Comparison of ENCODE assay signal across 7 mouse cellular contexts in the genomic region with DNA sequence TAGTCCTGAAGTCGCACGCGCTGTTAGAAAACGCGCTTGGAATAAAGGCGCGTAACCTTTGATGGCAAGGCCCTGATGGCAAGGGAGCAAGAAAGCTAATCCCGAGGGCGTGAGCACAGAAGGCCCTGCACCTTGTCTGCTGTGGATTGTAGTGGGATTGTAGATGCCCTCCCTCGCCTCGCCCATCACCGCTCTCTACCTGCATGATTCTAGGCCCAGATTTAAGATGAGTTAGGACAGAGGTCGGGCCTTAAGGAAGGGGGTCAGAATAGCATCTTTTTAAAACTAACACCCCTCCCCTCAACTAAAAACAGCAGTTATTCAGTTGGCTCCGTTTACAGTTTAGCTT. TPM values are rescaled to one million over a fixed set of nuclear protein-coding genes. Genes with fewer than 3 reads are reported as not detected.
DNase-seq lines count a peak whose midpoint lies in the region; ATAC-seq and TF ChIP-seq lines count a peak whose summit lies in the region.

No protein-coding gene starts in this region.

- H3K4me2 ChIP-seq in lung, postnatal 0 days (replicated peaks; ENCODE audit: low read depth, low read length) = peak overlapping the region; percentile 66
- H3K4me2 ChIP-seq in limb, embryonic 13.5 days (replicated peaks) = peak overlapping the region; percentile 71
- peak overlapping the region; percentile 54 for H3K4me2 ChIP-seq in stomach, embryonic 14.5 days (replicated peaks; ENCODE audit: low read depth, low read length)

- H3K9me3 ChIP-seq in lung, postnatal 0 days (ENCODE audit: low read length) = no peaks in the 10 kb centered on the region
- no peaks in the 10 kb centered on the region for H3K9me3 ChIP-seq in erythroblast, embryonic 14.5 days (ENCODE audit: control insufficient read depth, low read length)
- no peaks in the 10 kb centered on the region for H3K9me3 ChIP-seq in limb, embryonic 13.5 days
- no peaks in the 10 kb centered on the region for H3K9me3 ChIP-seq in stomach, embryonic 14.5 days (ENCODE audit: control insufficient read depth, low read depth, low read length)

- WGBS in lung, postnatal 0 days = 3% methylated on average over 14 of the region's 14 CpGs
- WGBS in limb, embryonic 13.5 days = 1% methylated on average over 14 of the region's 14 CpGs
- under 1% methylated on average over 14 of the region's 14 CpGs for WGBS in stomach, embryonic 14.5 days

- no peak for DNase-seq in lung, postnatal 0 days (ENCODE audit: low spot score)
- DNase-seq in lung, postnatal 36 days = no peak
- no peak for DNase-seq in urinary bladder, adult 2 months (ENCODE audit: low spot score)
- no peak for DNase-seq in right cerebral cortex, postnatal 25 days

- peak overlapping the region; percentile 87; the same call in 1 of the 2 replicates for H3K9ac ChIP-seq in lung, postnatal 0 days (replicated peaks; ENCODE audit: low read depth)
- H3K9ac ChIP-seq in limb, embryonic 13.5 days = peak overlapping the region; percentile 94
- peak overlapping the region; percentile 78 for H3K9ac ChIP-seq in stomach, embryonic 14.5 days (replicated peaks; ENCODE audit: low read depth, low read length)

- ATAC-seq in lung, postnatal 0 days = no peak
- ATAC-seq in limb, embryonic 13.5 days (ENCODE audit: low FRiP score, low read depth) = peak; percentile 48
- ATAC-seq in stomach, embryonic 14.5 days (ENCODE audit: insufficient number of reproducible peaks, insufficient read depth, low FRiP score, low read depth) = peak; percentile 69; the same call in 1 of the 2 replicates

- peaks cover 20% of the 10 kb centered on the region for H3K4me1 ChIP-seq in lung, postnatal 0 days (ENCODE audit: insufficient read depth, low read depth, low read length)
- peaks cover 36% of the 10 kb centered on the region for H3K4me1 ChIP-seq in erythroblast, embryonic 14.5 days (ENCODE audit: control insufficient read depth)
- H3K4me1 ChIP-seq in limb, embryonic 13.5 days = peaks cover 49% of the 10 kb centered on the region
- peaks cover 13% of the 10 kb centered on the region; the same call in 1 of the 2 replicates for H3K4me1 ChIP-seq in stomach, embryonic 14.5 days (ENCODE audit: control insufficient read depth, insufficient read depth, low read length)

- no peak for TF ChIP-seq EP300 in lung, postnatal 0 days (IDR thresholded peaks at IDR 0.05)

- H3K27ac ChIP-seq in lung, postnatal 0 days (ENCODE audit: low read length) = no peak overlapping the region
- peak overlapping the region; percentile 75; the same call in 1 of the 2 replicates for H3K27ac ChIP-seq in limb, embryonic 13.5 days
- H3K27ac ChIP-seq in stomach, embryonic 14.5 days (ENCODE audit: low read length) = peak overlapping the region; percentile 62; the same call in 1 of the 2 replicates

- no peak for TF ChIP-seq CTCF in lung, postnatal 0 days (IDR thresholded peaks at IDR 0.05)

- peak overlapping the region; percentile 89 for H3K4me3 ChIP-seq in lung, postnatal 0 days (ENCODE audit: low read depth, low read length)
- H3K4me3 ChIP-seq in erythroblast, embryonic 14.5 days (replicated peaks) = peak overlapping the region; percentile 99
- H3K4me3 ChIP-seq in limb, embryonic 13.5 days = peak overlapping the region; percentile 92
- peak overlapping the region; percentile 66 for H3K4me3 ChIP-seq in stomach, embryonic 14.5 days (ENCODE audit: low read depth, low read length)

- no peaks in the 10 kb centered on the region for H3K36me3 ChIP-seq in lung, postnatal 0 days (ENCODE audit: insufficient read depth, low read length)
- H3K36me3 ChIP-seq in erythroblast, embryonic 14.5 days (ENCODE audit: control insufficient read depth) = peaks cover 20% of the 10 kb centered on the region
- H3K36me3 ChIP-seq in limb, embryonic 13.5 days = peaks cover 10% of the 10 kb centered on the region
- peaks cover 12% of the 10 kb centered on the region for H3K36me3 ChIP-seq in stomach, embryonic 14.5 days (ENCODE audit: control insufficient read depth, insufficient read depth, low read length)

- H3K27me3 ChIP-seq in lung, postnatal 0 days (replicated peaks; ENCODE audit: insufficient read depth, low read length) = no peaks in the 10 kb centered on the region
- H3K27me3 ChIP-seq in erythroblast, embryonic 14.5 days (ENCODE audit: control insufficient read depth) = no peaks in the 10 kb centered on the region
- H3K27me3 ChIP-seq in limb, embryonic 13.5 days = no peaks in the 10 kb centered on the region
- no peaks in the 10 kb centered on the region for H3K27me3 ChIP-seq in stomach, embryonic 14.5 days (ENCODE audit: control insufficient read depth, insufficient read depth, low read length)

RNA-seq across cellular contexts. Expression of a gene that starts 0.3 kb away (rescaled TPM):
- 26.1 and 30.7 TPM in 2 replicates for polyA plus RNA-seq in lung, postnatal 0 days (2015; fragmentation: Nextera tagmentation; extraction: Ambion mirVana)
- 0.55 and 0.62 TPM in 2 replicates for polyA plus RNA-seq in erythroblast, embryonic 14.5 days (2012)
- 155 and 156 TPM in 2 replicates for polyA plus RNA-seq in limb, embryonic 13.5 days (2015; fragmentation: Nextera tagmentation; extraction: Ambion mirVana)
- polyA plus RNA-seq in stomach, embryonic 14.5 days (2014; fragmentation: Nextera tagmentation; extraction: Ambion mirVana) = 150 and 154 TPM in 2 replicates
- polyA plus RNA-seq in urinary bladder, adult 2 months (2012; rRNA removed) = 42.4 and 47.8 TPM in 2 replicates

RNA-seq across cellular contexts. Expression of a gene that starts 55.6 kb away (rescaled TPM):
- 19.2 and 20.0 TPM in 2 replicates for polyA plus RNA-seq in lung, postnatal 0 days (2015; fragmentation: Nextera tagmentation; extraction: Ambion mirVana)
- polyA plus RNA-seq in erythroblast, embryonic 14.5 days (2012) = not detected in 2 replicates
- 39.4 and 39.9 TPM in 2 replicates for polyA plus RNA-seq in limb, embryonic 13.5 days (2015; fragmentation: Nextera tagmentation; extraction: Ambion mirVana)
- polyA plus RNA-seq in stomach, embryonic 14.5 days (2014; fragmentation: Nextera tagmentation; extraction: Ambion mirVana) = 41.4 and 44.5 TPM in 2 replicates
- polyA plus RNA-seq in urinary bladder, adult 2 months (2012; rRNA removed) = 16.8 and 17.7 TPM in 2 replicates

Comparison
In these comparisons a context has a peak if more than half of its experiments do, and no peak if none do; other contexts are left out.
1. RNA of a gene that starts 0.3 kb away (polyA plus RNA-seq): 155 to 156 TPM in limb, embryonic 13.5 days, 150 to 154 TPM in stomach, embryonic 14.5 days, 42.4 to 47.8 TPM in urinary bladder, adult 2 months and 26.1 to 30.7 TPM in lung, postnatal 0 days; 0.55 to 0.62 TPM in erythroblast, embryonic 14.5 days; every median in the first group is over 10 times any median in the second.
2. RNA of a gene that starts 55.6 kb away (polyA plus RNA-seq): 41.4 to 44.5 TPM in stomach, embryonic 14.5 days, 39.4 to 39.9 TPM in limb, embryonic 13.5 days, 19.2 to 20.0 TPM in lung, postnatal 0 days and 16.8 to 17.7 TPM in urinary bladder, adult 2 months; not detected in erythroblast, embryonic 14.5 days; every median in the first group is over 10 times any median in the second.
3. Peak in every context shown above with its lines, with median percentiles within 50 percentile points of each other: H3K4me2 ChIP-seq, H3K4me3 ChIP-seq and H3K9ac ChIP-seq.